Mouse (Mus musculus): ENCODE results near the gene Coro6.

Coro6 gene

DNA sequence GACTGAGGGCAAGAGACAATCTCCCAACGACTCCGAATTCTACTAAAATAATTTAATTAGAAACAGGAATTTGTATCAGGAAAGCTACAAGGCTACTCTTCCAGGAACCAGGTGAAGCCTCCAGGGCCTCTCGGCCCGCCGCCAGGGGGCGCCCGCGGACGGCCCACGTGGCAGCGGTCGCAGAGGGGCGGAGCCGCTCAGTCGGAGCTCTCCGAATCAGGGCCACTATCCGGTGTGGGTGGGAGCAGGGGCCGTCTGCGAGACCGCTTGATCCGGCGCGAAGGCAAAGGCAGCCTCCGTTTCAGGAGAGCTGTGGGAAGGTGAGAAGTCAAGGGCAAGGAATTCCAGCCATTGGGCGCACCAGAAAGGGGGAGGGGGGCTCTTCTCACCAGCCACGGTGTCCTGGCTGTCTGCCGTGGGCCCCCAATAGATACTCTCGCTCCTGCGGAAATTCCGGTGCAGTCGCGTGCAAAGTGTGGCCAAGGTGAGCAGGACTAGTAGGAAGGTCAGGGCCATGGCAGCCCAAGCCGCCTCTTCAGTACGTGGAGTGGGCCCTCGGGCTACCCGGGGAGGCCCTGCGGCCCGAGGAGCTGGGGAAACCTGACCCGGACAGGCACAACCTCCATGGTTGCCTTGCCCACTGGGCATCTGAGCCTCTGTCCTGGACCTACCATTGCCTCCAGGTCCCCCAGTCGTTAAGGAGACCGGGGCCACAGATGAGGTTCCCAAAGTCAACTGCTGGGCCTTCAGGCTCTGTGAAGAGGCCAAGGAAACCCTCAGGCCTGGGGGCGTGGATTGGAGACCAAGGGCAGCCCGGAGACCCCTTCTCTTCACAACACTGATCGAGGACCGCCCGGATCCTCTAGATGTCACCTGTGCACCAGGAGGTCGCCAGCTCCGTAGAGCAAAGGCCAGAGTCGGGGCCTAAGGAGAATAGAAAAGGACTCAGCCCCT, 46.1 kb downstream of the Coro6 start:
- CTCF ChIA-PET = interaction anchor here (0.5 to 4.8 kb wide), 63 partner anchors 8 to 971 kb away, joined by 3 to 84 read pairs (median 4); partner anchors contain the start of genes Ankrd13b (in 3 of the 4), Git1 (in 3 of the 4), Gm10392 (in 1 of the 4) and Nek8 (in 1 of the 4)

DNA sequence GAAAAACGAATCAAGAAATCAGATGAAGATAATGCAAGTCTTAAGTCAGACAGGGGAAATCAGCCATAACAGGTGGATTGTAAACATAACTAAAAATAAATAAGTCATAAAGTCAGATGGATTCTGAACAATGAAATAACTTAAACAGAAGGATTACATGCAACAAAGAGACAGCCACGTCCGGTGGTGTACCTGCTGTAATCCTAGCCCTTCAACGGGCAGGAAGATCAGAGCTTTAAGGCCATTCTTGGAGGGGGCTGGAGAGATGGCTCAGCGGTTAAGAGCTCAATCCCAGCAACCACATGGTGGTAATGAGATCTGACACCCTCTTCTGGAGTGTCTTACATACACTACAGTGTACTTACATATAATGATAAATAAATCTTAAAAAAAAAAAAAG, 49.1 kb downstream of the Coro6 start:
- CTCF ChIA-PET = interaction anchor here in 2 of 4 experiments (0.7 to 6.4 kb wide), 3 partner anchors 10 to 16 kb away, joined by 4 to 32 read pairs (median 4); no protein-coding TSS in a partner anchor
- POLR2A ChIA-PET = interaction anchor here in 3 of 4 experiments (0.5 to 16.4 kb wide), 8 partner anchors 10 to 97 kb away, joined by 3 to 210 read pairs (median 4); partner anchors contain the start of genes Git1 (in 2 of the 3), Ankrd13b (in 1 of the 3) and Taok1 (in 1 of the 3)

More for the DNA sequence above, 46.1 kb downstream of the Coro6 start:
- POLR2A ChIA-PET = interaction anchor here (0.5 to 16.4 kb wide), 38 partner anchors 8 to 474 kb away, joined by 3 to 210 read pairs (median 4); partner anchors contain the start of genes Git1 (in 4 of the 4), Taok1 (in 3 of the 4), Ankrd13b (in 2 of the 4) and Gm10392 (in 1 of the 4)

DNA sequence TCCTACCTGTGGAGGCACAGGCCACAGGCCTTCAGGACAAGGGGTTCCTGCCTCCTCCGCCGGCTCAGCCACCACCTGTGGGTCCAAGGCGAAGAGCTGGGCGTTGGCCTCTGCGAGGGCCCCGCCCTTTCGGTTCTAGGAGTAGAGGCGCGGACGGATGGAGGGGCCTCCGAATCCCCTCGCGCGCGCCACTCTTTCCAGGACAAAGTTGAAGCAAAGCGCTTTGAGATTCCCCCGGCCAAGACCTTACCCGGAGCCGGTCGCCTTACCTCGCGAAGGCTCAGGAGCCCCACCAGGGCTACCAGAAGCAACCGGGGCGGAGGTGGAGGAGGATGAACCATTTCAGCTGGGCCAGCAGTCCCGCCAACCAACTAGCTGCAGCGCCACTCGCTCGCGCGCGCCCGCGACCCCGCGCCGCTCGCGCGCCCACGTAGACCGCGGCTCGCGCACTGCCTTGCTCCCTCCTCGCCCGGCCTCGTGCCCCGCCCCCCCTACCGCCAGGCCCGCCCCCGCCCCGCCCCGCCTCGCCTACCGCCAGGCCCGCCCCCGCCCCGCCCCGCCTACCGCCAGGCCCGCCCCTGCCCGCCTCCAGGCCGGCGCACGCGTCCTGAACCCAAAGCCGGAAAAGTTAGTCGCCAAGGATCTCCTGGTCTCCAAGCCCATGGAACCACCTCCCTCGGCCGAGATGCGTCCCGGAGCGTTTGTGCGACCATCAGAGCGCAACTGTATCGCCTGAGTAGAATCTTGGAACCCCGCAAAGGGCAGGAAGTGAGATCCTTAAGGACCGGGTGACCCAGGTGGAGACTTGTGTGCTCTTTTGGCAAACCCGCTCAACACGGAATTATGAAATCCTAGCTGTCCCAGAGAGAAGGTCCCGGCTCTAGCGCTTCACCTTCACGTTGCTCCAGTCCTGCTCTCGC, 50.9 kb downstream of the Coro6 start:
- CTCF ChIA-PET = interaction anchor here in 3 of 4 experiments (0.5 to 6.4 kb wide), 12 partner anchors 9 to 469 kb away, joined by 3 to 32 read pairs (median 4); partner anchors contain the start of gene Git1 (in 1 of the 3)
- POLR2A ChIA-PET = interaction anchor here (0.6 to 16.4 kb wide), 30 partner anchors 8 to 847 kb away, joined by 3 to 210 read pairs (median 4); partner anchors contain the start of genes Ankrd13b (in 3 of the 4), Taok1 (in 3 of the 4), Git1 (in 2 of the 4) and Coro6 (in 1 of the 4)

DNA sequence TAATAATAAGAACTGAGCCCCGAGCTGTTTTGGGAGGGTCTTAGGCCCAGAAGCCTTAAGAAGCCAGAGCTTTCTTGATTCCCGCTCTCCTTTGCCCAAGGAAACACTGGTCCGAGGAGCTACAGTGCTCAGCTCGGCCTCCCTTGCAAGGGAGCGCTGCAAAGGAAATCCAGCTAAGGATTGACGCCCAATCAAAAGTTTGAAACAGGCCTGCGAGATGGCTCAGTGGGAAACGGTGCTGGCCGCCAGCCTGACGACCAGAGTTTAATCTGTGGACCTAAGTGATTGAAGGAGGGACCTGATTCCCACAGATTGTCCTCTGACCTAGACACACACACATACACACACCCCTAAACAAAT, 51.6 kb downstream of the Coro6 start:
- ChIA-PET CTCF (interaction anchor here in 3 of 4 experiments (1.1 to 6.4 kb wide), 8 partner anchors 11 to 47 kb away, joined by 3 to 32 read pairs (median 4); partner anchors contain the start of gene Git1 (in 2 of the 3)), POLR2A (interaction anchor here (0.5 to 16.4 kb wide), 26 partner anchors 8 to 847 kb away, joined by 3 to 210 read pairs (median 4); partner anchors contain the start of genes Ankrd13b (in 2 of the 4), Git1 (in 2 of the 4) and Taok1 (in 2 of the 4))

DNA sequence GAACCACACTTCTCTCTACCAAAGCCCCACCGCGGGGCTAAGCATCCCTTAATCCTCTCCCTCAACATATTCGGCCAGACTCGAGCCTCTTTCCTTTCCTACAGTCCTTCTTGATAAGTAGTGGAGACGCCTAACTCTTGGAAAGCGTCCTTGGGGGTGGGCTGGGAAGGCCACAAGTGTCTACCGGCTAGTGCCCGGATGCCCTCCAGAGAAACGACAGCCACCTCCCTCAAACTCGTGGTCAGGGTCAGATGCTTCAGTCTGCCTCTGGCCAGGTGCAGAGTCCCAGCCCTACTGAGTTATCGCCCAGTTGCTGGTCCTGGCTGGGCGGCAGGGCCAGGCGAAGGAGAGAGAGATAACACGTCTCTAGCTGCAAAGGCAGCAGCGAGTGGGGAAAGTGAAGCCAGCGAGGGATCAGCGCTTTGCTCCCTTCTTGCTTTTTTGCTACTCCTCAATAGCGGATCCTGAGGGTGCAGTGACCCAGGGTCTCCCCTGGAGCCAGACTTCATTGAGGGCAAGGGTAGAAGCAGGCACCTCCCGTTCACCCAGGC, 52.1 kb downstream of the Coro6 start:
- ChIA-PET CTCF (interaction anchor here in 3 of 4 experiments (1.0 to 6.4 kb wide), 9 partner anchors 11 to 47 kb away, joined by 3 to 32 read pairs (median 4); partner anchors contain the start of gene Git1 (in 2 of the 3)), POLR2A (interaction anchor here (0.5 to 16.4 kb wide), 30 partner anchors 10 to 751 kb away, joined by 3 to 210 read pairs (median 4); partner anchors contain the start of genes Git1 (in 3 of the 4), Ankrd13b (in 2 of the 4), Taok1 (in 2 of the 4) and Gosr1 (in 1 of the 4))

DNA sequence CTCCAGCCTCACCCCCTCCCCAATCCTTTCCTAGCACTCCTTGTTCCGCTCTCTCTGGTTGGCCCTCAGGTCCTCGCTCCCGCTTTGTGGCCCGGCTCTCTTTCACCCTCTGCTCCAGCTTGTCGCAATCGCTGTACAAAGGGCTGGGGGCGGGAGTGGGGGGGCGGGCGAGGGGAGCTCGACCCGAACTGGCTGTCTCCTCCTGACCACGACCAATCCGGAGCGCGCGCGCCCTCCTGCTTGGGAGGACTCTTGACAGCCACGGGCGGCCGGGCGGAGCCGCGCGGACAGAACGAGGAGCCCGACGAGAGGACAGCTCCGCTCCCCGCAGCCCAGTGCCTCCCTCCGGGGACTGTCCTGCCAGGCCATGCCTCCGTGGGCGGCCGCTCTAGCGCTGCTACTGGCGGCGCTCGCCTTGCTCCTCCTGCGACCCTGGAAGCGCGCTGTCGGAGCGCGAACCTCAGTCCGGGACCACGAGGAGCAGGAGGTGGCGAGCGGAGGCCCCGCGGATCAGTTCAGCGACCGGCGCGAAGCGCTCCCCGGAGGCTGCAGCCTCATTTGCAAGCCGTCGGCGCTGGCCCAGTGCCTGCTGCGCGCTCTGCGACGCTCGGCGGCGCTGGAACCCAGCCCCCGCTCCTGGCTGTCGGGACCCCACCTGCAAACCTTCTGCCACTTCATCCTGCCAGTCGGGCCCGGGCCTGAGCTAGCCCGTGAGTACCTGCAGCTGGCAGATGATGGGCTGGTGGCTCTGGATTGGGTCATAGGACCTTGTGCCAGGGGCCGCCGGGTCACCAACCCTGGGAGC, 52.8 kb downstream of the Coro6 start, which contains the start of gene Abhd15:
TSS of gene Abhd15 (plus strand) at position 290 of the 805 bp plus-strand sequence.
- CTCF ChIA-PET = interaction anchor here in 3 of 4 experiments (0.5 to 6.4 kb wide), 10 partner anchors 12 to 93 kb away, joined by 3 to 32 read pairs (median 4); partner anchors contain the start of genes Git1 (in 1 of the 3) and Taok1 (in 1 of the 3)
- POLR2A ChIA-PET = interaction anchor here in 3 of 4 experiments (0.6 to 16.4 kb wide), 27 partner anchors 12 to 751 kb away, joined by 3 to 210 read pairs (median 4); partner anchors contain the start of genes Git1 (in 3 of the 3), Taok1 (in 2 of the 3), Ankrd13b (in 1 of the 3) and Gosr1 (in 1 of the 3)

DNA sequence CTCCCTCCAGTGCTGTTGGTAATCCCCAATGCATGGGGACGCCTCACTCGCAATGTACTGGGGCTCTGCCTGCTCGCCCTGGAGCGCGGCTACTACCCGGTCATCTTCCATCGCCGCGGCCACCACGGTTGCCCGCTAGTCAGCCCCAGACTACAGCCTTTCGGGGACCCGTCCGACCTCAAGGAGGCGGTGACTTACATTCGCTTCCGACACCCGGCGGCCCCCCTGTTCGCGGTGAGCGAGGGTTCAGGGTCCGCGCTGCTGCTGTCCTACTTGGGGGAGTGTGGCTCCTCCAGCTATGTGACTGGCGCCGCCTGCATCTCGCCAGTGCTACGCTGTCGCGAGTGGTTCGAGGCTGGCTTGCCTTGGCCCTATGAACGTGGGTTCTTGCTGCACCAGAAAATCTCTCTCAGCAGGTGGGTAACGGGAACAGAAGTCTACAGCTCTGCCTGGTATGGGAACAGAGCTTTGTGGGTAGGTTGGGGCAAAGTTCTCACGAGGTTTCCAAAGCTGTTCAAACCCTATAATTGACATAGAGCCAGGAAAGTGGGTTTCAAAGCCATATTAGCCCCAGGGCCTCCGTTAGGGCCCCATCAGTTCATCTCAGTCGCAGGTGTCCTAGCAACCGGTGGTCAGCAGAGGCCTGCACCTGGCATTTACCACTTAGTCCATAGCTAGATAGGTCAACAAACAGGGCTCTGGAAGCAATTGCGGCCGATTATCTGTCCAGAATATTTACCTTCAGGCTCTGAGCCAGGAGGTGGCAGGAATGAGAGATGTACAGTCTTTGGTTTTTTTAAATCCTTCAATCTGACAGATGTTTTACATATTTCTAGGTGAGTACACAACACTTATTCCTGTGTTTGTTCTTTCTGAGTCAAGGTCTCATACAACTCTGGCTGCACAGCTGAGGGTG, 53.7 kb downstream of the Coro6 start, which contains the start of gene Trp53i13:
TSS of gene Trp53i13 (minus strand) at position 344 of the 916 bp plus-strand sequence.
- ChIA-PET CTCF (interaction anchor here (0.5 to 6.4 kb wide), 11 partner anchors 8 to 221 kb away, joined by 3 to 32 read pairs (median 4); partner anchors contain the start of genes Git1 (in 1 of the 4) and Taok1 (in 1 of the 4)), POLR2A (interaction anchor here in 3 of 4 experiments (0.5 to 16.4 kb wide), 21 partner anchors 13 to 832 kb away, joined by 3 to 210 read pairs (median 3); partner anchors contain the start of genes Git1 (in 3 of the 3), Ankrd13b (in 1 of the 3), Nufip2 (in 1 of the 3) and Taok1 (in 1 of the 3))

DNA sequence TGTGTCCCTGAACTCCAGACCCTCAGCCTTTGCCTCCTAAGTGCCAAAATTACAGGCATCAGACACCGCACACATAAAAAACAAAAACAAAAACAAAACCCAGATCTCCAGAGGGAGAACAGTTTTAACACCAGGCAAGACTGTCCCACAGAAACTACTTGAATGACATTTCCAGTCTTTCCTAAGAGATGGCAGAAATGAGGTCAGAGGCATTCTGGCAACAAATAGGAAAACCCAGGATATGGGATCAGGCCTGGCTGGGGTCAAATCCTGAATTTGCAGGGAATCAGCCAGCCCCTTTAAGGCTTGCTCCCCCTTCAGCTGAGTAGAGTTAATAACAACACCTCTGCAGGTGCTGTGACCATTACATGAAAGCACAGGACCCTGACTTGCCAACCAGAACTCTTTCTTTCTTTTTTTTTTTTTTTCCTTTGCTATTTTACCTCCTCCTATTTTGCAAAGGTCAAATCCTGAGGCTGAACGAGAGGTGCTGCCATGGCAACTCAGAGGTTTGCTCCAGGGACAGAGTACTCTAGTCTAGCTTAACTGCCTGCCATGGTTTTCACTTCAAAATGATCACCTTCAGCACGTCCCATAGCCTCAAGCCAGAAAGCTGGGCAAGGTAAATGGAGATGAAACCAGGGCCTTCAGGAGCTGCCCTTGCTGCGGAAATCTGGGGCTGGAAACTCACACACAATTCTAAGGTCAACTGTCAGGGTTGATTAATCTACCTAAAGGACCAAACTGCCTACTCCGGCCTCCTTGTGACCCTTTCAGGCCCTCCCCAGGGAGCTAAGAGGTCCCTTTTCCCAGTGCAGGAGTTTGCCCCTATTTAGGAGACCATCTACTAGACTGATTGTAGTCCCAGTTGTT, 54.6 kb downstream of the Coro6 start:
- ChIA-PET CTCF (interaction anchor here in 2 of 4 experiments (0.6 to 1.8 kb wide), 7 partner anchors 9 to 221 kb away, joined by 3 to 14 read pairs (median 4); no protein-coding TSS in a partner anchor), POLR2A (interaction anchor here in 3 of 4 experiments (0.6 to 16.4 kb wide), 14 partner anchors 12 to 831 kb away, joined by 3 to 210 read pairs (median 3); partner anchors contain the start of genes Ankrd13b (in 1 of the 3), Git1 (in 1 of the 3) and Taok1 (in 1 of the 3))

DNA sequence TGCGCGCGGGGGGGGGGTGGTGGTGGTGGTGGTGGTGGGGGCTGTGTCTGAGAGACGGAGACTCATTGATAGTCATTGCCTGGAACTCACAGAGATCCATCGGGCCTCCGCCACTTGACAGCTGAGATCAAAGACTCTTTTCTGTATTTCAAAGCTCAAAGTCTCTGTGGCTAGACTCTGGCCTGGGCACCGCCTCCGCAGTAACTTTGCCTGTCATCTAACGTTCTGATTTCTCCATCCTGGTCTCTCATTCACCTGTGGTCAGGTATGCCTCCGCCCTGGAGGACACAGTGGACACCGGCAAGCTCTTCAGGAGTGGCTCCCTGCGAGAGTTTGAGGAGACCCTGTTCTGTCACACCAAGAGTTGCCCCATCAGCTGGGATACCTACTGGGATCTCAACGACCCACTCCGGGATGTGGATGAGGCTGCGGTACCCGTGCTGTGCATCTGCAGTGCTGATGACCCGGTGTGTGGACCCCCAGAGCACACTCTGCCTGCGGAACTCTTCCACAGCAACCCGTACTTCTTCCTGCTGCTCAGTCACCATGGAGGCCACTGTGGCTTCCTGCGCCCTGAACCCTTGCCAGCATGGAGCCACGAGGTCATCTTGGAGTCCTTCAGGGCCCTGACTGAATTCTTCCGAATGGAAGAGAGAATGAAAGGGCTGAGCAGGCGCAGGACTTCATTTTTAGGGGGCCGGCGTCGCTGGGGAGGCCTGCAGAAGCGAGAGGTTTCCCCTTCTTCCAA, 56.0 kb downstream of the Coro6 start:
- ChIA-PET CTCF (interaction anchor here (0.5 to 1.8 kb wide), 5 partner anchors 10 to 44 kb away, joined by 3 to 14 read pairs (median 4); no protein-coding TSS in a partner anchor), POLR2A (interaction anchor here in 2 of 4 experiments (1.0 to 16.4 kb wide), 4 partner anchors 8 to 51 kb away, joined by 3 to 210 read pairs (median 4); partner anchors contain the start of genes Ankrd13b (in 1 of the 2) and Git1 (in 1 of the 2))

DNA sequence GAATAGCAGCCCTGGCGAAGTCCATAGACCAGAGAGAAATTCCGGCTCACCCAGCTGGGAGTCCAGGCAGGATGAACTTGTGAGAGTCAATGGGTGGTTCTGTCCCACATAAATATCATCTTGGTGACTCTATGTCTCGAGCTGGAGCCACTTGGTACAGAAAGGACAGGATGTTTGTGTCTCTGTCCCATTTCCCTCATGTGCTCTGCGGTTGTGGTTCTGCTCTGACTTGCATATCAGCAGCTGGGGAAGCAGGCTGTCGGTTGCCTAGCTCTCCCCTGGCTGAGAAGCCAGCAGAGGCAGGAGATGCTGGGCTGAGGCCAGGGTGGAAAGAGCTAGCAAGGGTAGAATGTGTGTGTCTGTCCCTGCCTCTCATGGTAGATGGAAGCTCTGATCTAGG, 56.8 kb downstream of the Coro6 start, which contains the start of gene Gm10392:
TSS of gene Gm10392 (minus strand) at position 156 of the 400 bp plus-strand sequence.
- POLR2A ChIA-PET = interaction anchor here in 3 of 4 experiments (0.5 to 1.6 kb wide), 13 partner anchors 9 to 133 kb away, joined by 3 to 9 read pairs (median 3); partner anchors contain the start of gene Taok1 (in 1 of the 3)
- CTCF ChIA-PET = interaction anchor here in 2 of 4 experiments (1.1 to 2.0 kb wide), 5 partner anchors 9 to 18 kb away, joined by 3 to 7 read pairs (median 4); no protein-coding TSS in a partner anchor

All from embryonic stem cell, embryonic (primary cell).